Mouse (Mus musculus) C2C12 (cell line): ENCODE measurements around the gene Rptor. TPM values are rescaled to one million over a fixed set of nuclear protein-coding genes. Genes with fewer than 3 reads are reported as not detected.
A peak's percentile ranks its signal among the peaks of the same experiment; 100 is the strongest.

Experiments
- H3K27me3 ChIP-seq: one replicate; pipeline ENCODE4 v1.6.1; 2011; ENCODE audit not compliant: control insufficient read depth, insufficient read depth, insufficient read length
- H3K36me3 ChIP-seq: one replicate; pipeline ENCODE4 v1.6.1; 2011; ENCODE audit not compliant: control insufficient read depth, insufficient read depth
- H3K4me3 ChIP-seq: one replicate; pipeline ENCODE4 v1.5.1; 2011; ENCODE audit warnings: mild to moderate bottlenecking, control low read depth; ENCODE audit not compliant: poor library complexity, insufficient read depth, severe bottlenecking
- H3K79me2 ChIP-seq: one replicate; pipeline ENCODE4 v1.6.1; 2011; ENCODE audit not compliant: control insufficient read depth, insufficient read depth
- H3K79me3 ChIP-seq: one replicate; pipeline ENCODE4 v1.6.1; 2011; ENCODE audit warnings: low read depth, control low read depth
- H3ac ChIP-seq: one replicate; pipeline ENCODE3; 2011; ENCODE audit warnings: low read depth; ENCODE audit not compliant: control insufficient read depth, insufficient read length
- CEBPB ChIP-seq: IDR thresholded peaks from one replicate; pipeline ENCODE4 v1.6.1; 2011; ENCODE audit warnings: low read depth, mild to moderate bottlenecking, control low read depth, moderate library complexity
- CTCF ChIP-seq: IDR thresholded peaks from one replicate; pipeline ENCODE4 v1.5.1; 2011; ENCODE audit not compliant: control insufficient read depth, insufficient read depth, insufficient read length
- FOSL1 ChIP-seq: IDR thresholded peaks from one replicate; pipeline ENCODE4 v1.8.0; 2011; ENCODE audit warnings: mild to moderate bottlenecking, low read length; ENCODE audit not compliant: poor library complexity, insufficient read depth, severe bottlenecking
- MAX ChIP-seq: IDR thresholded peaks from one replicate; pipeline ENCODE4 v1.6.1; 2011; ENCODE audit warnings: mild to moderate bottlenecking, control low read depth
- MYOD1 ChIP-seq: IDR thresholded peaks from one replicate; pipeline ENCODE4 v1.6.1; 2011; ENCODE audit warnings: low read depth; ENCODE audit not compliant: control insufficient read depth, insufficient read length
- MYOG ChIP-seq: IDR thresholded peaks from one replicate; pipeline ENCODE4 v1.6.1; 2011; ENCODE audit not compliant: control insufficient read depth, insufficient read length; ENCODE audit errors: extremely low read depth
- USF1 ChIP-seq: IDR thresholded peaks from one replicate; pipeline ENCODE4 v1.6.1; 2011; ENCODE audit warnings: low read depth, mild to moderate bottlenecking, control low read depth, moderate library complexity
- polyA plus RNA-seq: library from polyadenylated mRNA; unstranded; fragments of >200 nt; fragmentation: generic; extraction: Trizol; gene quantifications from one replicate; pipeline ENCODE4 v1.2.1, GENCODE M21; 2012; ENCODE audit warnings: missing spikeins

The Rptor gene
- polyA plus RNA-seq, 1 experiment, result 34.8 TPM

DNA sequence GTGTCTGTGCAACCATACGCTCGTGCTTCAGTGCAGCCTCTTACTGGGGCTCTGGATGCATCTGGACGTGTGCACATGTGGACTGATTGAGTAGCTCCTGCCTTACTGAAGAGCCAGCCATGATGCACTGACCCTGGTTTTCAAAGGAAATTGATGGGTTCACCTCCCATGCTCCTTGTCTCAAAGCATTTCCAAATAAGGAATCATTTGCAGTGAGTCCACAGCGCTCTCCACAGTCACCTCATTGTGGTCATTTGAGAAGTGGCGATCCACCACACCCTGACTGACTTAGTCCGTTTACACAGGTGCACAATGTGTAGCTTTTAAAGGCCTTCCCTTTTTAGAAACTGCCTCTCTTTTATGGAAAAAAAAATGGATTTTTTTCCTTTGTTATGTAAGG is 190.7 kb downstream of the Rptor start:
- H3K79me3 ChIP-seq, result no peaks in the 10 kb centered on the region
- H3K27me3 ChIP-seq, result no peaks in the 10 kb centered on the region
- H3K36me3 ChIP-seq, result peaks cover 12% of the 10 kb centered on the region
- H3K79me2 ChIP-seq, result peaks cover 21% of the 10 kb centered on the region
- H3K4me3 ChIP-seq, result no peak overlapping the region
- TF ChIP-seq USF1 (no peak), MYOD1 (peak; percentile 21)
- H3ac ChIP-seq, result no peak overlapping the region

DNA sequence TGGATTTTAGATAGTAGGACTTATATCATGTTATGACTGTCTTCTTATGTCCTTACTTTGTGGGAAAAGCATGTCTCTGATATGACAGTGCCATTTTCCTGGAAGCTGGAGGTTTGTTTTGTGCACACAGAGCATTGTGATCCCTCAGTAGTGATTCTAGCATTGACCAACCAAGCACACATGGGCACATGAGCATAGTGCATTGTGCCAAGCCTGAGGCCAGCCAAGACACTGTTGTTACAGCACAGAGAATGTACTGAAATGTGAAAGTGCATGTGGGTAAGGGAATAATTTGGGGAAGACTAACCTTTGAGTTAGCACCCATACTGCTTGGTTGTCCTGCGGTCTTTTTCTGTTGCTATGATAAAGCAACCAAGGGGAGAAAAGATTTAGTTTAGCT is 191.3 kb downstream of the Rptor start:
- Histone ChIP-seq H3K79me2 (peaks cover 23% of the 10 kb centered on the region), H3K27me3 (no peaks in the 10 kb centered on the region), H3K36me3 (peaks cover 15% of the 10 kb centered on the region), H3ac (no peak overlapping the region), H3K4me3 (no peak overlapping the region), H3K79me3 (no peaks in the 10 kb centered on the region)
- TF ChIP-seq CEBPB, result no peak
- no peak for TF ChIP-seq MYOG
- TF ChIP-seq USF1, result no peak
- no peak for TF ChIP-seq MYOD1
- no peak for TF ChIP-seq MAX
- no peak for TF ChIP-seq FOSL1
- no peak for TF ChIP-seq CTCF

DNA sequence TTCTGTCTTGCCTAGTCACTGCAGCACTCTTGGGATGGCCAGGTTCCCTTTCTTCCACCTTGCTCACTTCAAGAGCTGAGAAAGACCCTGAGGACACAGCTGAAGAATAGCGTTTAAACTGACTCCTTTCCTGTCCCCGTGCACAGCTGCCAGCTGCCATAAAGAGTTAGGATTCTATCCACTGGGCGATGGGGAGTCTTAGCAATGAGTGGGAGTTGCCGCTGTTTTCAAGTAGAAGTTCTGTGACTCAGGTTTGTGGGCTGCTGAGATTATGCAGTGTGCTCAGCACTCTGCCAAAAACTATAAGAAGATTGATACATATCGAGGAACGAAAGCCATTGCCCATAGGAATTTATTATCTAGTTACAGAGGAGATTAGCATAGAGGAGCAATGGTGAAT is 192.0 kb downstream of the Rptor start:
- TF ChIP-seq CTCF (no peak), MYOD1 (peak; percentile 80), FOSL1 (peak; percentile 22)
- Histone ChIP-seq H3K4me3 (no peak overlapping the region), H3K27me3 (no peaks in the 10 kb centered on the region), H3K79me3 (no peaks in the 10 kb centered on the region), H3K36me3 (peaks cover 15% of the 10 kb centered on the region), H3K79me2 (peaks cover 23% of the 10 kb centered on the region), H3ac (peak overlapping the region; percentile 6)

DNA sequence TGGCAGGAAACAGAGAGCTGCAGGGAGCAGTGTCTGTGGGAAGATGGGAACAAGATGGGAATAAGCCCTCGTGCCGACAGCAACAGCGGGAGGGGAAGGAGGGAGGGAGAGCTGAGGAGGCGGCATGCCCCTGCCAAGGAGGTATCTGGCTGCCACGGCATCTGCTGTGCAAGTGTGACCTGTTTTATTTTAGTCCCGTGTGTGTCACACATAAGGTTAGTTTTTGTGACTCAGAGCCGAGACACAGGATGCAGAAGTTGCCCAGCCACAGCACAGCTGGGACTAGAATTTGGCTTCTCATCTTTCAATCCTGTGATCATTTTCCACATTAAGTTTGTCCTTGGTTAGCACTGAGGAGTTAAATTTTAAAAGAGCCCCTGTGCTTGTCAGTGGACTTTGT is 193.7 kb downstream of the Rptor start:
- Histone ChIP-seq H3K4me3 (no peak overlapping the region), H3K79me3 (no peaks in the 10 kb centered on the region), H3K27me3 (no peaks in the 10 kb centered on the region), H3ac (no peak overlapping the region), H3K79me2 (peaks cover 13% of the 10 kb centered on the region), H3K36me3 (peaks cover 30% of the 10 kb centered on the region)
- TF ChIP-seq CTCF, result no peak
- TF ChIP-seq MYOG, result no peak
- peak; percentile 83 for TF ChIP-seq FOSL1
- TF ChIP-seq USF1, result no peak
- no peak for TF ChIP-seq CEBPB
- TF ChIP-seq MYOD1, result peak; percentile 95
- TF ChIP-seq MAX, result peak; percentile 96

DNA sequence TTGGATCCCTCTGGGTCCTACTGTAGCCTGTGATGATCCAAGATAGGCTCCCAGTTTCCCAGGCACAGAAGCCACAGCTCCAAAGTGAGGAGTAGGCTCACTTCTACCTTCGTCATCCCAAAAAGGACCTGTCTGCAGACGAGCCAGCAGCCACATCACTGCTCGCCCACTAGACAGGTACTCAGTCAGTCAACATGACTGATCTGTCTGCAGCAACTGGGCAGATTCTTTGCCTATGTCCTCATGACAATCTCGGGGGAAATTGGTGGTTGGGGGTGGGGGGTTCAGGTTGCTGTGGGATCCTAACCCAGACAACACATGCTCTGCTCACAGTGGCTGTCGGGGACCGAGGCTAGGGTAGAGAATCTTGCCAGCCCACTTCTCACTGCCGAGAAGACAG is 194.1 kb downstream of the Rptor start:
- Histone ChIP-seq H3K36me3 (peaks cover 30% of the 10 kb centered on the region), H3K4me3 (no peak overlapping the region), H3K79me2 (peaks cover 13% of the 10 kb centered on the region), H3K79me3 (no peaks in the 10 kb centered on the region), H3K27me3 (no peaks in the 10 kb centered on the region), H3ac (peak overlapping the region; percentile 22)
- peak; percentile 52 for TF ChIP-seq MYOD1
- no peak for TF ChIP-seq MYOG
- no peak for TF ChIP-seq CEBPB
- no peak for TF ChIP-seq CTCF
- TF ChIP-seq USF1, result no peak
- no peak for TF ChIP-seq FOSL1
- no peak for TF ChIP-seq MAX

DNA sequence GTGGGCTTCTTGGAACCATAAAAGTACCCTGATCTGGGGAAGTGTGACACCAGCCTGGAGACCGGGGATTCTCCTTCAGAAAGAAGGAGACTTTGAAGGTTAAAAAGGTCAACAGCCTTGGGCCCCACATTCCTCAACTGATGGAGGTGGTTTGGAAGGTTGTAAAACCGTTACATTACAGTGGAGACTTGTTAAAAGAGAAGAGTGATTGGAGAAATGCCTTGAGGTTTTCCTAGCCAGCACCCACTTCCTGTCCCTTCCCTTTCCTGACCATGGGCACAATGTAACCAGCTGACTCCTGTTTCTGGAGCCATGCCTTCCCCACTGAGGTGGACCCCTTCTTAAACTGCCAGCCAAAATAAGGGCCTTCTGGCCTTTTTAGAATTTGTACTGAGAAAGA is 196.8 kb downstream of the Rptor start:
- H3K79me2 ChIP-seq, result peaks cover 13% of the 10 kb centered on the region
- no peaks in the 10 kb centered on the region for H3K79me3 ChIP-seq
- peaks cover 24% of the 10 kb centered on the region for H3K36me3 ChIP-seq
- H3ac ChIP-seq, result no peak overlapping the region
- H3K27me3 ChIP-seq, result no peaks in the 10 kb centered on the region
- TF ChIP-seq USF1, result no peak
- no peak for TF ChIP-seq CTCF
- no peak for TF ChIP-seq MAX
- no peak for TF ChIP-seq FOSL1
- TF ChIP-seq MYOD1, result no peak
- no peak for TF ChIP-seq MYOG
- no peak for TF ChIP-seq CEBPB
- H3K4me3 ChIP-seq, result no peak overlapping the region
